Mouse (Mus musculus) kidney, adult 2 months (tissue): ENCODE data around the gene Akr1b3. TPM values are rescaled to one million over a fixed set of nuclear protein-coding genes. Genes with fewer than 3 reads are reported as not detected.

ENCODE experiments used
- DNase-seq: peaks from one replicate; pipeline ENCODE4 v3.0.0; 2021
- H3K27ac ChIP-seq: fragments of 200-500 bp; 2 replicates; pipeline ENCODE4 v1.5.1; 2012; ENCODE audit warnings: low read depth, low read length, control low read depth, inconsistent platforms; ENCODE audit not compliant: insufficient read depth
- H3K27me3 ChIP-seq: fragments of 200-500 bp; replicated peaks from 2 replicates; pipeline ENCODE4 v1.6.1; 2012; ENCODE audit warnings: mild to moderate bottlenecking, moderate library complexity, low read length, inconsistent platforms; ENCODE audit not compliant: control insufficient read depth, insufficient read depth
- H3K36me3 ChIP-seq: fragments of 200-500 bp; 2 replicates; pipeline ENCODE4 v1.6.1; 2012; ENCODE audit warnings: mild to moderate bottlenecking, moderate library complexity, low read length, inconsistent platforms; ENCODE audit not compliant: control insufficient read depth, insufficient read depth
- H3K4me1 ChIP-seq: fragments of 200-500 bp; 2 replicates; pipeline ENCODE4 v1.6.1; 2011; ENCODE audit warnings: low read length; ENCODE audit not compliant: control insufficient read depth, insufficient read depth
- H3K4me3 ChIP-seq: fragments of 200-500 bp; 2 replicates; pipeline ENCODE4 v1.5.1; 2011; ENCODE audit warnings: mild to moderate bottlenecking, low read depth, low read length, control low read depth; ENCODE audit not compliant: insufficient read depth
- CTCF ChIP-seq: fragments of 200-500 bp; conservative IDR thresholded peaks from 2 replicates; pipeline ENCODE4 v1.5.1; 2011; ENCODE audit warnings: low read depth, mild to moderate bottlenecking, control low read depth, low read length, moderate library complexity, mixed read lengths; ENCODE audit not compliant: insufficient read depth, insufficient read length
- POLR2A ChIP-seq: fragments of 200-500 bp; IDR thresholded peaks from one replicate; pipeline ENCODE4 v1.6.1; 2011; ENCODE audit warnings: low read depth, low read length, control low read depth
- WGBS: fragments of 180-500 bp; shearing (Covaris S2); methylation state at CpG from one replicate; pipeline ENCODE4 v1.1.7; 2018; 5-methylcytosine and 5-hydroxymethylcytosine counted together
- polyA plus RNA-seq: library from polyadenylated mRNA; depleted of rRNA; stranded (reverse); fragments of >200 nt; gene quantifications from 2 replicates; pipeline ENCODE4 v1.2.3, GENCODE M21; 2012

Akr1b3 gene
- polyA plus RNA-seq, 1 experiment: 208 TPM

DNA sequence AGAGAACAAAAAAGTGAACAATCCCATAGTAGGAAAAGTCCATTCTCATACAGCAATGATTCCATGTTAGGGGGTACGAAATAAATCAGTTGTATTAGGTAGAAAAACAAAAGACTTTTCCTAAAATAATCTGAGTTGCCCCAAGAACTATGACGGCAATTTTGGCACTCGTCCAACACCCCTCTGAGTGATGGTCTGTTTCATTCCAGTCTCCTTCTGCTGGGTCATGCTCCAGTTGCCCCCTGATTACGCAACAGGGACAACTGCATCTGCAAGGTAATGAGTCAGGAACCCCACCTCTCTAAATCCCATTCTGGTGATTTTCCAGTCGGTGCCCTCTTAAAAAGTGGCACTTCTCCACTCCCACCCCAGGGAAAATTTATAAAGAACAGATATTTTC is 894 bp upstream of the Akr1b3 start:
- Histone ChIP-seq H3K27ac (no peak overlapping the region), H3K4me1 (peaks cover 2% of the 10 kb centered on the region; the same call in 1 of the 2 replicates), H3K27me3 (no peaks in the 10 kb centered on the region), H3K36me3 (no peaks in the 10 kb centered on the region), H3K4me3 (0 out of 2 replicates have a peak overlapping the region, but pooled peaks have one; percentile 83)
- 20% methylated on average over 5 of the region's 5 CpGs for WGBS
- no peak for TF ChIP-seq POLR2A
- no peak for TF ChIP-seq CTCF
- peak; percentile 40 for DNase-seq

DNA sequence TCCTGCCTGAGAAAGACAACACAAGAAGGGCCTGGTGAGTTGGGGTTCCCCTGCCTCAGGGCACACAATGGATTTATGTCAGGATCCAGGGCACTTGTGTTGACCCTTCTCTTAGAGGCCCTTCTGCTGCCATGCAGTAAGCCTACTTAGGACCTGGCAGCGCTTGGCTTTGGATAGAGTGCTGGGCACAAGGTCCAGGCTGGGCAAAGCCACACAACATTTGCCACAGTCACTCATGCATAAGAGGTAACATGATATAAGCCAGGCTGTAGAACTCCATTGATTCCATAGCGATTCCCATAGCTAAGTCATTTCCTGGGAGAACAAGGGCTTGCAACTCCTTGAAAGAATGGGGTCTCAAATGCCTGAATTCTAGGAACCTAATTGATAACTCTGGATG is 3.4 kb downstream of the Akr1b3 start:
- no peaks in the 10 kb centered on the region for H3K27me3 ChIP-seq
- TF ChIP-seq POLR2A: no peak
- no peak for TF ChIP-seq CTCF
- DNase-seq: peak; percentile 65
- no peaks in the 10 kb centered on the region for H3K36me3 ChIP-seq
- no peak overlapping the region; the same call in 1 of the 2 replicates for H3K4me3 ChIP-seq
- no peak overlapping the region for H3K27ac ChIP-seq
- 58% methylated on average over 2 of the region's 2 CpGs for WGBS
- peaks cover 7% of the 10 kb centered on the region for H3K4me1 ChIP-seq

DNA sequence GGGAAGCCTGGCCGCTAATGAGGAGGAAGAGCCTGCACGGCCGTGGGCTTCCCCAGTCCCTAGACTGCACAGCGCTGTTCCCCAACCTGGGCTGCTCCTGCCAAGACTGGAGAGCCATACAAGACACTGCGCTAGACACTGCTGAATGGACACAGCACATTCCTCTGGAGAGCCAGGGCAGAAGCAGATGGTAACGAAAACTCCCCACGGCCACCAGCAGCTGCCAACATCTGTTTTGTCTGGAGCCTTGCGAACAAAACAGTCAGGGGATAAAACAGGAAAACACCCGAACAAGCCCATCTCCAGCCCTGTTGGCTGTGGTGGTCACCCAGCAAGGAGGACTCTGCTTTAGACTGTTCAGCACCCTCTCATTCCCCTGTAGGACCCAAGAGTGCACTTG is 3.9 kb downstream of the Akr1b3 start:
- Histone ChIP-seq H3K4me1 (peaks cover 7% of the 10 kb centered on the region), H3K36me3 (no peaks in the 10 kb centered on the region), H3K27me3 (no peaks in the 10 kb centered on the region), H3K4me3 (no peak overlapping the region), H3K27ac (no peak overlapping the region)
- no peak for DNase-seq
- WGBS: 84% methylated on average over 9 of the region's 9 CpGs
- TF ChIP-seq CTCF (no peak), POLR2A (no peak)

DNA sequence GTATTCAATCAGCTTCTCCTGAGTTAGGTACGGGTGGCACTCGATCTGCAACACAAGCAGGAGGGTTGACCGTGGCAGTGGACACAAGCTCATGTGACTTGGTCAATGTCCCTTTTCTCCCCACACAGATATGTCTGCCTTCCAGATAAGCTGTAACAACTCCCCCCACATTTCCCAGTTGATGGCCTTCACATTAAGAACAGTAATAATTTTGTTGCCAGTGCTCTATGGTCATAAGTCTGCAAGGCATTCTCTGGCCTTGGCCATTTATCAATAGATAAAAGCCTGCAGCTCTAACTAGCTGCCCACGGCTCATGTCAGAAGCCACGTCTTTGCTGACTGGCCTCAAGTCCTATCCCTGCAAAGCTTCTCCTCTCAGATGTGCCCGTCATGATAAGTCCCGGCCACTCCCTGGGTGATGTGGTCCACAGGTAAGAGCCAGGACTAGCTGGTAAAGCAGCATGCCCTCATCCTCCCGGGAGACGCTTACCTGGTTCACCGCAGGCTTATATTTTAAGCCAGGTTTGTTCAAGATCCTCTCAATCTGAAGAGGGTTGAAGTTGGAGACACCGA is 7.2 kb downstream of the Akr1b3 start:
- WGBS: 91% methylated on average over 11 of the region's 11 CpGs
- DNase-seq: no peak

DNA sequence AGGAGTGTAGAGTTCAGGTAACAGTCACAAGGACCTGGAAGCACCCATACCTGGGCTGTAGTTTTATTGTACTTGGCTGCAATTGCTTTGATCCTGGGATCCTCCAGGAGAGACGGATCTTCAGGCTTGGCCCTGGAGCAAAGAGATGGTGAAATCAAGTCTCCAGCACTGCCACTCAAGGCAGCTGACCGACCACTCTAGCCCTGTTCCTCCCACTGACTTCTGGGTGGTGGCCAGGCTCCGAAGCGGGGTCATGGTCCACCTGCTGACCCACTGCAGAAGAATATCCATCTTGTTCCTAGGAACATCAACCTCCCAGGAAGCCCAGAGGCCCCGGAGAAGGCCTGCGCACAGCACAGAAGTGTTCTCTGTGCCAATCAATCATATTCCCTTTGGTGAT is 7.8 kb downstream of the Akr1b3 start:
- no peak overlapping the region for H3K27ac ChIP-seq
- peak; percentile 68 for DNase-seq
- no peak for TF ChIP-seq POLR2A
- no peak for TF ChIP-seq CTCF
- 63% methylated on average over 6 of the region's 6 CpGs for WGBS
- no peaks in the 10 kb centered on the region for H3K27me3 ChIP-seq
- H3K4me3 ChIP-seq: no peak overlapping the region
- H3K36me3 ChIP-seq: no peaks in the 10 kb centered on the region
- peaks cover 16% of the 10 kb centered on the region for H3K4me1 ChIP-seq

More for the DNA sequence above, 7.2 kb downstream of the Akr1b3 start:
- no peaks in the 10 kb centered on the region for H3K36me3 ChIP-seq
- no peaks in the 10 kb centered on the region for H3K27me3 ChIP-seq
- H3K27ac ChIP-seq: no peak overlapping the region
- no peak overlapping the region for H3K4me3 ChIP-seq
- TF ChIP-seq CTCF: no peak
- no peak for TF ChIP-seq POLR2A
- peaks cover 12% of the 10 kb centered on the region for H3K4me1 ChIP-seq

DNA sequence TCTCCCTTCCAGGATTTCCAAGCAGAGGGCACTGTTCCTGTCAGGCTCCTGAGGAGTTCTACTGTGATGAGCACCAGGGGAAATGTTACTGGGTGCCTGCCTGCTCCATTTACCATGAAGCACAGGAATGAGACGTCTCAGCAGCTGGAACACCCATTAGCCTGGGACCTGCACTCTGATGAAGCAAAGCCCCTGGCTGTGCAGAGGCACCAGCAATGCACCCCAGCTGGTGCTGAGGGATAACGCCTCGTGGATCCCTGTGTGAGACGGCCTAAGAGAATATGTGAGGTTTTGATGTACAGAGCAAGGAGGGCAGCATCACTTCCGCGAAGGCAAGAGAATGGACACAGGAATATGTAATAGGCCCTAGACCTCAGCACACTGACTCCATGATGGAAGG is 10.5 kb downstream of the Akr1b3 start:
- Histone ChIP-seq H3K36me3 (no peaks in the 10 kb centered on the region), H3K27me3 (no peaks in the 10 kb centered on the region), H3K4me1 (peaks cover 13% of the 10 kb centered on the region), H3K27ac (peak overlapping the region; percentile 35; the same call in 1 of the 2 replicates), H3K4me3 (no peak overlapping the region)
- TF ChIP-seq CTCF: no peak
- no peak for TF ChIP-seq POLR2A
- DNase-seq: peak; percentile 21
- WGBS: 89% methylated on average over 6 of the region's 6 CpGs

DNA sequence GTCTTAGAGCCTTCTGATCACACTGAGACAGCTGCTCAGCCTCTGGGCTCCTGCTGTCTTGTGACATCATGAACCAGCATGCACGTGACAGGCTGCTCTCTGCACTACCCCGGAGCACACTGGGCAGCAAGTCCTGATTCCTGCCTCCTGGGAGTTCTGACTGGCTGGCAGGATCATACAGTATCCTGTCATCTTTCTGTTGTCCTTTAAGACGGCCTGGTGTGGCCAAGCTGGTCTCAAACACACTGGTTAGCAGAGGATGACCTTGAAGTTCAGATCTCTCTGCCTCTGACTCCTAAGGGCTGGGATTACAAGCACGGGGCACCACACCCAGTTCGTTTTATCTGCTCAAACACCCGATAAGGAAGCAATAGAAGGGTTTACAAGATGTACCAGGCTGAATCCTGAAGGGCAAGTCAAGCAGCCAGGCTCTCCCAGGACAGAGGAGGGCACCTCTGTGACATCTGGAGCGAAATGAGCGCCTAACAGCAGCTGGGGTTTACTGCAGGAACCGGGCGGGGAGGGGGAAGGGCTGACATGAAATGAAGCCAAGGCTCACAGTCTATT is 12.5 kb downstream of the Akr1b3 start:
- DNase-seq: peak; percentile 73
- Histone ChIP-seq H3K27me3 (no peaks in the 10 kb centered on the region), H3K4me1 (peaks cover 12% of the 10 kb centered on the region), H3K36me3 (no peaks in the 10 kb centered on the region), H3K4me3 (no peak overlapping the region), H3K27ac (peak overlapping the region; percentile 8; the same call in 1 of the 2 replicates)
- TF ChIP-seq CTCF: no peak
- TF ChIP-seq POLR2A: no peak
- WGBS: 58% methylated on average over 10 of the region's 10 CpGs
